Mouse (Mus musculus): ENCODE measurements around the gene Shc3. TPM values are rescaled to one million over a fixed set of nuclear protein-coding genes. Genes with fewer than 3 reads are reported as not detected.
A peak's percentile ranks its signal among the peaks of the same experiment; 100 is the strongest.

Shc3 gene
- polyA plus RNA-seq, 1 experiment from 2014 or later, result 7.3 TPM

DNA sequence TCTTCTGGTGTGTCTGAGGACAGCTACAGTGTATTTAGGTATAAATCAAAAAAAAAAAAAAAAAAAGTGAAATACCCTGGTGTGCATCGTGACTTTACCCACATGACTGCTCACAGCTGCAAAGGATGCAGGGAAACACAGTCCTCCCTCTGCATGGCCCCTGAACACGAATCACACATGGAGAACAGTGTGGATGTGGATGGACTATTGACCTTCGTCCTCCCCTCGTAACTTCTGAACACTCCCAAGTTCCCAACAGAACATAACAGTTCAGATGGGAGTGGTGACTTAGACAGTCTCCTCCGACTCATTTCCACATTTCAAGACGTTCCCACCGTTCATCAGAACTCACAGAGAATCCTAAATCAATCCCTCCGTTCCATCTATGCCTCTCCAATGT lies 33.5 kb upstream of the Shc3 start:
- Histone ChIP-seq H3K9me3 (no peaks in the 10 kb centered on the region), H3K27ac (replicated peaks) (no peak overlapping the region; the same call in 1 of the 2 replicates), H3K4me2 (peak overlapping the region; percentile 66), H3K4me1 (replicated peaks) (peaks cover 17% of the 10 kb centered on the region), H3K9ac (0 out of 2 replicates have a peak overlapping the region, but pooled peaks have one; percentile 16), H3K4me3 (peak overlapping the region; percentile 32), H3K36me3 (no peaks in the 10 kb centered on the region), H3K27me3 (no peaks in the 10 kb centered on the region)
- WGBS, result 53% methylated on average over 8 of the region's 8 CpGs
- peak; percentile 20; the same call in 1 of the 2 replicates for ATAC-seq (ENCODE audit: low FRiP score, low read depth)

DNA sequence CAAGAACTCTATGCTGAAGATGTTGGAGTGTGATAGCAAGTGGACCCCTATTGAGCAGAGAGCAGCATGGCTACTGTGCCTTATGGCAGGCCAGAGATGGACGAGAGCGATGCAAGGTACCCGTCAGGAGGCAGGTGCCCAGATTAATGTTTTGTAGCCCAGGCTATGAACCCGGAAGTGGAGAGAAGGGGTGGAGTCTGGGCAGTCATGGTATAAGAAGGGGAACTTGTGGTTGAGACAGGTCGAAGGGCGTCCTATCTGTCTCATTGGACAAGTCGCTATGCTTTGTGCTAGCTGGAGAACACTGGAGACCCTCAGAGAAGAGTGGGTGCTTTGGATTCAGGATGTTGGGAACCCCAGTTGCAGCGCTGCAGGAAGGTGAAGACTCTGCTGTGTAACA lies 30.9 kb upstream of the Shc3 start:
- Histone ChIP-seq H3K36me3 (no peaks in the 10 kb centered on the region), H3K9me3 (no peaks in the 10 kb centered on the region), H3K27me3 (no peaks in the 10 kb centered on the region), H3K27ac (replicated peaks) (no peak overlapping the region), H3K4me1 (replicated peaks) (peaks cover 17% of the 10 kb centered on the region), H3K4me2 (no peak overlapping the region), H3K4me3 (no peak overlapping the region), H3K9ac (no peak overlapping the region)
- 93% methylated on average over 8 of the region's 8 CpGs for WGBS
- ATAC-seq (ENCODE audit: low FRiP score, low read depth), result no peak

DNA sequence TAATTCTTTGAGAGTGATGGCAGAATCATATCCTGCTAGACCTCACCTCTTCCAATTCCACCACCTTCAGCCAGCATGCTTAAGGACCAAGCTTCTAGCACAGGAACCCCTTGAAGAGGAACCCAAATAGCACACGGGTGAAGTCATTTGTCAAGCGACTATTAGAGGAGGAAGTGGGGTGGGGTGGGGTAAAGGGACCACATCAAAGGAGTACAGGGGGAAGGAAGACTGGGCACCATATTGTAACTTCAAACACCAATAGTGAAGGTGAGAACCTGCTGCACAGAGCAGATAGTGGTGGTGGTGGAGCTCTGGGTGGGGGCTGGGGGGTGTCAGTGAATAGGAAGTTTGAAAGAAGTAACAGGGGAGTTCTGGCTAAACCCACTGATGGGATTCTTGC lies 28.8 kb upstream of the Shc3 start:
- H3K9ac ChIP-seq, result no peak overlapping the region
- H3K36me3 ChIP-seq, result no peaks in the 10 kb centered on the region
- H3K9me3 ChIP-seq, result no peaks in the 10 kb centered on the region
- H3K4me2 ChIP-seq, result no peak overlapping the region
- H3K4me1 ChIP-seq (replicated peaks), result peaks cover 4% of the 10 kb centered on the region
- no peak overlapping the region for H3K4me3 ChIP-seq
- no peak for ATAC-seq (ENCODE audit: low FRiP score, low read depth)
- 67% methylated on average over 2 of the region's 2 CpGs for WGBS
- 0 out of 2 replicates have a peak, but pooled peaks cover 2% of the 10 kb centered on the region for H3K27me3 ChIP-seq
- H3K27ac ChIP-seq (replicated peaks), result no peak overlapping the region

DNA sequence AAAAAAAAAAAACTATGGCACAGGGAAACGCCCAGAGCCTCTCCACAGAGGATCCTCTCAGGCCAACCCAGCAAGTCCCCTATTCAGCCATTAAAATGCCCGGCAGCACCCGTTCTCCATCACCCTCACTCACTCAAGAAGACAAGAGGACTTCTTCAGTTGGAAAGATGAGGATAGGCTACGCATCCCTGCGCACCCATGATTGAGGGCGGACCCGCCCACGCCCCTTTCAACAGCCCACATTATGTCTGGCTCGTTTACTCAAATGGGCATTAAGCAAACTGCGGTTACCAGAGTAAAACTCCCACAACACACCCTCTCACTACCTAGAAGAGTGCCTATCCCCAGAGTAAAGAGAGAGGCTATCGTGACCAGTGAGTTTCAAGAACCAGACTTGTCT lies 26.2 kb upstream of the Shc3 start:
- Histone ChIP-seq H3K4me2 (peak overlapping the region; percentile 98), H3K27me3 (0 out of 2 replicates have a peak, but pooled peaks cover 2% of the 10 kb centered on the region), H3K27ac (replicated peaks) (no peak overlapping the region), H3K9ac (no peak overlapping the region), H3K9me3 (no peaks in the 10 kb centered on the region), H3K36me3 (no peaks in the 10 kb centered on the region), H3K4me1 (replicated peaks) (no peaks in the 10 kb centered on the region; the same call in none of the 2 replicates), H3K4me3 (peak overlapping the region; percentile 53; the same call in 1 of the 2 replicates)
- ATAC-seq (ENCODE audit: low FRiP score, low read depth), result peak; percentile 15; the same call in 1 of the 2 replicates
- WGBS, result 29% methylated on average over 11 of the region's 11 CpGs

DNA sequence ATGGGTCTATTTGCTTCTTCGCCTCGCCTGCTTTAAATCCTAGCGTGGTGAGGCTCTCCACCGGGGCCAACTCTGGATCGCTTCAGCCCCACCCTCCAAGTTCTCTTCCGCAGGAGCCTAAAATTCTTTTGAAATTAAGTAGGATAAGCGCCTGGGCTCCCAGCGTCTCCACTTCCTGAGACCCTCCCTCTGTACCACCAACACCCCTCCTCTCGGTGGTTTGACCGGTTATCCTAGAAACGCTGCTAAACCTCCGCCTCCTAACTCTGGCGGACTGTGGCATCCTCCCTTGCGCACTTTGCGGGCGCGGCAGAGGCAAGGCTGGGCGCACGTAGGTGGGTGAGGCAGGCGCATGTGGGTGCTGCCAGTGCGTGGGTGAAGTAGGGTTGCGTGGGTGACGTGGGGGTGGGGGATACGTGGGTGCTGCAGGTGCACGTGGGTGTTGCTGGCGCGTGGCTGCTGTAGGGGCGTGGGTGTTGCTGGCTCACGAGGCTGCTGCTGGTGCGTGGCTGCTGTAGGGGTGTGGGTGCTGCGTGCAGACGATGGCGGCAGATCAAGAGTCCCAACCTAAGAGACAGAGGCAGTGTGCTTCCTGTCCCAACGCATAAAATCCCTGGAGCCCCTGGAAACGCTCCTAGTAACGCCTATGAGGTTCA lies 25.6 kb upstream of the Shc3 start:
- no peaks in the 10 kb centered on the region for H3K9me3 ChIP-seq
- 1% methylated on average over 36 of the region's 36 CpGs for WGBS
- H3K36me3 ChIP-seq, result no peaks in the 10 kb centered on the region

DNA sequence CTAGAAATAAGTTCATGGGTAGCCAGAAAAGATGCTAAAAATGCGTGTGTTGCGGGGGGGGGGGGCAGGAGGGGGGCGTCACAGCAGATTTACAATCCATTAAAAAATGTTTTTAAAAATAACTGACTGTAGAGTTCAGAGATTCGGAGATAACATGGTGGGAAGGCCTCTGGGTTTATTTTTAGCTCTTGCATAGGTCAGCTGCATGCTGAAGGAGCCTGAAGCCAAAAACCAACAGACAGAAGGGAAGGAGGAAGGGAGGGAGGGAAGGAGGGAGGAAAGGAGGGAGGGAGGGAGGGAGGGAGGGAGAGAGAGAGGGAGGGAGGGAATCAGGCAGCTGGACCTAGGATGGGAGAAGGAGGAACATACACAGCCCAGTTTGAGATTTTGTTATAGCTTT lies 18.8 kb upstream of the Shc3 start:
- no peak overlapping the region for H3K9ac ChIP-seq
- 76% methylated on average over 4 of the region's 4 CpGs for WGBS

More for the DNA sequence above, 25.6 kb upstream of the Shc3 start:
- H3K4me1 ChIP-seq (replicated peaks), result no peaks in the 10 kb centered on the region; the same call in none of the 2 replicates
- H3K4me2 ChIP-seq, result peak overlapping the region; percentile 98
- H3K27me3 ChIP-seq, result 0 out of 2 replicates have a peak, but pooled peaks cover 2% of the 10 kb centered on the region
- H3K27ac ChIP-seq (replicated peaks), result no peak overlapping the region
- peak; percentile 80 for ATAC-seq (ENCODE audit: low FRiP score, low read depth)
- peak overlapping the region; percentile 52 for H3K9ac ChIP-seq
- H3K4me3 ChIP-seq, result peak overlapping the region; percentile 53

DNA sequence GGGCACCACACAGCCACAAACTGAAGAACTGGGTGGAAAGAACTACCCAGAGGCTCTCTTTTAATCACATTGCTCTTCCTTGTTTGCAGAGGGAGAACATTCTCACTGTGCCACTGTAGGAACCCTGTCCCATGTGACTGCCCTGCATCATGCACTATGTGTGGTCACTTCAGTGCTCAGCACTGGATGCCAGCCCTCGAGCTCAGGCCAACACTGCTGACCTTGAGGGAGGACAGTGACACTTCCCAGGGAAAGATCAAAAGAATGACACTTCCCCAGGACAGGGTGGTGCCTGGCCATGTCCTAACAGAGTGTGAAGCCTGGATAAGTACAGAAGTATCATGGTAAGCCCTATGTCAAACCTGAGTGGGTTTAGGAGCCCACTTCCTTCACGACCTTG lies 13.0 kb upstream of the Shc3 start:
- Histone ChIP-seq H3K36me3 (no peaks in the 10 kb centered on the region), H3K27ac (replicated peaks) (no peak overlapping the region), H3K9me3 (no peaks in the 10 kb centered on the region), H3K9ac (no peak overlapping the region), H3K27me3 (no peaks in the 10 kb centered on the region), H3K4me2 (no peak overlapping the region), H3K4me1 (replicated peaks) (peaks cover 21% of the 10 kb centered on the region), H3K4me3 (no peak overlapping the region)
- no peak for ATAC-seq (ENCODE audit: low FRiP score, low read depth)
- 69% methylated on average over 2 of the region's 2 CpGs for WGBS

More for the DNA sequence above, 18.8 kb upstream of the Shc3 start:
- ATAC-seq (ENCODE audit: low FRiP score, low read depth), result no peak
- H3K27ac ChIP-seq (replicated peaks), result no peak overlapping the region
- no peaks in the 10 kb centered on the region for H3K9me3 ChIP-seq
- no peaks in the 10 kb centered on the region for H3K27me3 ChIP-seq
- no peaks in the 10 kb centered on the region for H3K36me3 ChIP-seq
- H3K4me2 ChIP-seq, result no peak overlapping the region
- no peak overlapping the region for H3K4me3 ChIP-seq
- no peaks in the 10 kb centered on the region for H3K4me1 ChIP-seq (replicated peaks)

DNA sequence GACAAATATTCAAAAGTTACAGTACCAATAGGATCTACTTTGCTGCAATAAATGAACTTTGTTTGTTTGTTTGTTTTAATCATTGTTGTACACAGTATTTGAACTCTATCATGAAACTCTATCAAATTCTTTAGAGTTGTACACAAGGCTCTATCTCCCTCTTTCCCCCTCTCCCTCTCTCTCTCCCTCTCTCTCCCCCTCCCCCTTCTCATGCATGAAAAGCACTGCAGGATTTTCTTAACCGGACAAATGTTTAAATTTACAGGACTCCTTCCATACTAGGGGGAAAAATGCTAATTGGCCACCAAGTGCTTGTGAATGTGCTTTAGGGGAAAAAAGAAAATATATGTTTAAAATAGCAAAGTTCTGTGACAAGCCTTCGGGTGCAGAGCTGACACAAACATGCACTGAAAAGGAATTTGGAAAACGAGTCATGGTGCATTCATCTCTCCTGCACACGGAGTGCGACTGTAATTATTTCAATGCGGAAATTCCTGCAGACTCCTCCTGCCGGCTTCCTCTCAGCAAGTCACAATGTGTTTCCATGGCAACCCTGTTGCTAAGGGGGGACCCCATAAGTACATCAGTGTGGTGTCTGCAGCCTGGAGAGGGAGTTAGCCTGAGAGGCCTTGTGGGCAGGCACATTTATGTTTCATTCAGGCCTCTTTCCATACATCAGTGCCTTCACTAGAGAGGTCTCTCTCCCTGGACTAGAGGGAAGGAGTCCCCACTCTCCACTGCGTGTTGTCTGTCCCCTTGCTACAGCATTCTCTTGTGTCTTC lies 11.2 kb upstream of the Shc3 start:
- H3K9me3 ChIP-seq, result no peaks in the 10 kb centered on the region
- no peak overlapping the region for H3K9ac ChIP-seq
- peak; percentile 95 for ATAC-seq (ENCODE audit: low FRiP score, low read depth)
- no peaks in the 10 kb centered on the region for H3K36me3 ChIP-seq
- 1% methylated on average over 8 of the region's 8 CpGs for WGBS
- peak overlapping the region; percentile 75 for H3K27ac ChIP-seq (replicated peaks)
- H3K4me3 ChIP-seq, result peak overlapping the region; percentile 10
- H3K4me1 ChIP-seq (replicated peaks), result peaks cover 21% of the 10 kb centered on the region
- peak overlapping the region; percentile 41 for H3K4me2 ChIP-seq
- no peaks in the 10 kb centered on the region for H3K27me3 ChIP-seq

DNA sequence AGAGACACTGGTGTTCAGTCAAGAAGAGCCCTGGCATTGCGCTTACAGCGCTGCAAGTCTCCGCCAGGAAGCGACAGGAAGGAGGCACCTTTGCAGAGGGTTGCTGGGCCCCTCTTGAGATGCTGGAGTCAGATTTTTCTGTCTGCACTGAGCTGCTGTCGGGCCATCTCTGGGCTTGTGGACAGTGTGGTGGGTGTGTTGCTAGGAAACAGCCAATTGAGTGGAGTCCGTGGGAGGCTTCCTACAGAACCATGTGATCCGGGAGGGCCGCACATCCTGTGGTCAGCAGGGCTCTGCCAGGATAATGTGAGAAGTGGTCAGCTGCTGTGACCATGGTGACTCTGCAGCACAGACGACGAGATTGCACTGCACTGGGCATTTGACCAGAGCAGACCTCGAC lies 4.6 kb upstream of the Shc3 start:
- Histone ChIP-seq H3K4me1 (replicated peaks) (peaks cover 22% of the 10 kb centered on the region), H3K36me3 (no peaks in the 10 kb centered on the region), H3K27me3 (no peaks in the 10 kb centered on the region), H3K9me3 (no peaks in the 10 kb centered on the region), H3K4me2 (peak overlapping the region; percentile 42), H3K27ac (replicated peaks) (peak overlapping the region; percentile 18; the same call in 1 of the 2 replicates), H3K9ac (0 out of 2 replicates have a peak overlapping the region, but pooled peaks have one; percentile 5), H3K4me3 (no peak overlapping the region)
- 22% methylated on average over 11 of the region's 11 CpGs for WGBS
- peak; percentile 62 for ATAC-seq (ENCODE audit: low FRiP score, low read depth)

DNA sequence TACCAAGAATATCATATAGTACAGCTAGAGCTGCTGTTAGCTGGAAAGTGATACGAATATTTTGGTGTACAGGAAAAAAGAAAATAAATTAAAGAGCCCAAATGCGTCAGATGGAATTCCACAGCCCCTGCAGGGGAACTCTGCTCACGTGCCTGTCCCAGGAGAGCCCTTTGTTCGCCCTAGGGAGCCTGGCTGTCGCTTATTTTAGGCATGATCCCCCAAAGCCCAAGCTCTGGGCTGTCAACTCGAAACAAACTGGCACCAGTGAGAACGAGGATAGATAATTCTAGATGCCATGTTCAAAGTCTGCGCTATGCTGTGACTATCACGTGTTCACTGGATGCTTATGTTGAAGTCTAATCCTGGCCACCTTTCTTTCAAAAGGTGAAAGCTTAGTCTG lies 892 bp upstream of the Shc3 start:
- ATAC-seq (ENCODE audit: low FRiP score, low read depth), result no peak
- H3K27me3 ChIP-seq, result peaks cover 11% of the 10 kb centered on the region

DNA sequence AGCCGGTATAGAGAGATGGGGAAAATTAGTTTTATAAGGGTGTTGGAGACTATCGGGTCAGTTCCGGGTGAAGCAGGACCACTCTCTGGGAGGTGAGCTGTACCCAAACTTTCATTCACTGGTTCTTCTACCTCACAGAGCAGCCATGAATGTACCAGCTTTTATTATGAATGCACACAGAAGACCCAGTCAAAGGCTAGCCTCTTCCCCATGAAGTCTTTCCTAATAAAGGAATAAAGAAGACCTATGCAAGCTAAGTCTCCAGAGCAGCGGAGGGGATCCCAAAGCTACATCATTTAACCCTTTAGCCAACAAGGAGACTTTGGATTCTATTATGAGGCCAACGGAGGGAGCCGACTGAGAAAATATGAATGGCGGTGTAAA lies 458 bp upstream of the Shc3 start:
- Histone ChIP-seq H3K27me3 (peaks cover 15% of the 10 kb centered on the region), H3K9me3 (no peaks in the 10 kb centered on the region), H3K4me1 (replicated peaks) (peaks cover 55% of the 10 kb centered on the region), H3K36me3 (no peaks in the 10 kb centered on the region), H3K4me3 (peak overlapping the region; percentile 63), H3K4me2 (peak overlapping the region; percentile 97), H3K9ac (peak overlapping the region; percentile 29; the same call in 1 of the 2 replicates), H3K27ac (replicated peaks) (peak overlapping the region; percentile 87)
- peak; percentile 64 for ATAC-seq (ENCODE audit: low FRiP score, low read depth)
- 2% methylated on average over 7 of the region's 7 CpGs for WGBS

More for the DNA sequence above, 892 bp upstream of the Shc3 start:
- Histone ChIP-seq H3K4me3 (peak overlapping the region; percentile 63), H3K4me1 (replicated peaks) (peaks cover 55% of the 10 kb centered on the region), H3K9me3 (no peaks in the 10 kb centered on the region), H3K9ac (no peak overlapping the region), H3K27ac (replicated peaks) (peak overlapping the region; percentile 87), H3K36me3 (no peaks in the 10 kb centered on the region), H3K4me2 (peak overlapping the region; percentile 97)
- WGBS, result 1% methylated on average over 9 of the region's 9 CpGs

DNA sequence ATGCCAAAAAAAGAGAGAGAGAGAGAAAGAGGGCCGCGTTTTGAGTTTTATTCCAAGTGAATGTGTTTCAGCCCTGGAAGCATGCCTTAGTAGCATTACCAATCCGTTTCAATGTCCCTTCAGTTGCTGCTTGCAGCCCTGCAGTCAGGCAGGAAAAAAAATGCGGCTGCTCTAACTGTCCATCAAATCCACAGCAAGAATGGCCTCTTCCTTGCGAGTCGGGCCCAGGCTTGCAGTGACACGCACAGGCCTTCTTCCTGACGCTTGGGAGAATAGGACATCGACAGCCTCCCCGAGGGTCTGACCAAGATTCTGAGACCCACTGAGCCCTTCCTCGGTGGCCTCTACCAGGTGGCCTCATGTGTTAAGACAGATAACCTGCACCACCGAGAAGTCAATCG lies 718 bp downstream of the Shc3 start:
- no peaks in the 10 kb centered on the region for H3K9me3 ChIP-seq
- peak overlapping the region; percentile 68 for H3K9ac ChIP-seq
- peaks cover 46% of the 10 kb centered on the region for H3K4me1 ChIP-seq (replicated peaks)
- peak overlapping the region; percentile 63 for H3K4me3 ChIP-seq
- H3K36me3 ChIP-seq, result no peaks in the 10 kb centered on the region
- 0% methylated on average over 13 of the region's 13 CpGs for WGBS
- H3K27ac ChIP-seq (replicated peaks), result peak overlapping the region; percentile 87
- H3K4me2 ChIP-seq, result peak overlapping the region; percentile 97
- peaks cover 15% of the 10 kb centered on the region for H3K27me3 ChIP-seq
- no peak; the same call in none of the 2 replicates for ATAC-seq (ENCODE audit: low FRiP score, low read depth)

Measured in hindbrain, embryonic 15.5 days (tissue).